Mouse (Mus musculus) lung, adult 10 weeks (tissue): ENCODE data around the gene Fam227a. TPM values are rescaled to one million over a fixed set of nuclear protein-coding genes. Genes with fewer than 3 reads are reported as not detected.

Experiments
- polyA plus RNA-seq: library from polyadenylated mRNA; stranded (reverse); fragments of 350-450 nt; fragmentation: Illumina TruSeq; extraction: RNeasy Lipid Tissue Mini Kit (QIAGEN cat#74804); gene quantifications from one replicate; pipeline ENCODE4 v1.2.3, GENCODE M21; 2014; ENCODE audit warnings: low read depth, low replicate concordance; ENCODE audit not compliant: insufficient read depth

Fam227a gene
- 1.6 TPM for polyA plus RNA-seq

GRCm38 (mm10) chr15:79658531-79659375 lies at the start of gene Fam227a, which contains the start of gene Cby1:
Gene Fam227a (minus strand): TSS chr15:79658956.
Gene Cby1 (plus strand): TSS chr15:79659199.

GRCm38 (mm10) chr15:79690426-79691022 lies 31.8 kb upstream of the Fam227a start, which contains the start of gene Gtpbp1:
Gene Gtpbp1 (plus strand): TSS chr15:79690845.

GRCm38 (mm10) chr15:79687646-79688267 lies 29.0 kb upstream of the Fam227a start, which contains the start of gene Josd1:
Gene Josd1 (minus strand): TSS chr15:79687919.

GRCm38 (mm10) chr15:79670249-79670971 lies 11.7 kb upstream of the Fam227a start, which contains the start of gene Tomm22:
Gene Tomm22 (plus strand): TSS chr15:79670861.

GRCm38 (mm10) chr15:79604990-79605665 lies 53.6 kb downstream of the Fam227a start, which contains the start of gene Dmc1:
Gene Dmc1 (minus strand): TSS chr15:79605109.

Other genes starting within 250 kb of the Fam227a start
- 43.2 TPM for gene Csnk1e, start 203.4 kb downstream of the Fam227a start, polyA plus RNA-seq
- not detected for gene Kcnj4, start 153.7 kb downstream of the Fam227a start, polyA plus RNA-seq
- gene Kdelr3, start 142.5 kb downstream of the Fam227a start, polyA plus RNA-seq: 17.2 TPM
- 82.4 TPM for gene Ddx17, start 112.2 kb downstream of the Fam227a start, polyA plus RNA-seq
- 0.50 TPM for gene Dmc1, start 53.8 kb downstream of the Fam227a start, polyA plus RNA-seq
- gene Cby1, start 243 bp upstream of the Fam227a start, polyA plus RNA-seq: 27.9 TPM
- gene Tomm22, start 11.9 kb upstream of the Fam227a start, polyA plus RNA-seq: 128 TPM
- 12.8 TPM for gene Josd1, start 29.0 kb upstream of the Fam227a start, polyA plus RNA-seq
- 15.3 TPM for gene Gtpbp1, start 31.9 kb upstream of the Fam227a start, polyA plus RNA-seq
- 45.6 TPM for gene Sun2, start 83.6 kb upstream of the Fam227a start, polyA plus RNA-seq
- 25.3 TPM for gene Dnal4, start 118.9 kb upstream of the Fam227a start, polyA plus RNA-seq
- 1.9 TPM for gene Nptxr, start 145.8 kb upstream of the Fam227a start, polyA plus RNA-seq
- not detected for gene Npcd, start 175.3 kb upstream of the Fam227a start, polyA plus RNA-seq
- 39.3 TPM for gene Cbx6, start 175.7 kb upstream of the Fam227a start, polyA plus RNA-seq
- 31.3 TPM for gene Apobec3, start 232.7 kb upstream of the Fam227a start, polyA plus RNA-seq